Mouse (Mus musculus): Measurements from ENCODE around the gene A330070K13Rik.

The A330070K13Rik gene

GRCm38 (mm10) chr5:130329889-130330288 is 54.5 kb downstream of the A330070K13Rik start:
- DNase-seq (ENCODE audit: low spot score in 2 of 2): no peak
